In genomic region chr9:91366999-91367811, GRCm38 (mm10) we compare ENCODE assay signal across 14 mouse cellular contexts. TPM values are rescaled to one million over a fixed set of nuclear protein-coding genes. Genes with fewer than 3 reads are reported as not detected.
A peak's percentile ranks its signal among the peaks of the same experiment; 100 is the strongest.
DNase-seq lines count a peak whose midpoint lies in the region; ATAC-seq and TF ChIP-seq lines count a peak whose summit lies in the region.
"Had no signal": no experiment of that assay in that cellular context is flagged by ENCODE, and none has a peak within 500 bp of the region (broad histone marks: within the 10 kb centered on the region; RNA-seq: fewer than 3 reads in every experiment).

No protein-coding gene starts in this region.

- under 1% methylated on average over 30 of the region's 30 CpGs for WGBS in forebrain, embryonic 14.5 days
- WGBS in midbrain, embryonic 12.5 days = under 1% methylated on average over 30 of the region's 30 CpGs
- 2% methylated on average over 30 of the region's 30 CpGs for WGBS in heart, embryonic 12.5 days
- WGBS in liver, postnatal 0 days (ENCODE audit: insufficient replicate concordance) = 4% methylated on average over 30 of the region's 30 CpGs

- no peak for ATAC-seq in forebrain, embryonic 14.5 days
- no peak for ATAC-seq in midbrain, embryonic 12.5 days (ENCODE audit: low FRiP score, low read depth)
- ATAC-seq in heart, embryonic 12.5 days (ENCODE audit: insufficient number of reproducible peaks, low FRiP score) = no peak
- no peak for ATAC-seq in liver, postnatal 0 days

- H3K27ac ChIP-seq in forebrain, embryonic 14.5 days (ENCODE audit: low read depth, low read length) = peak overlapping the region; percentile 89
- peak overlapping the region; percentile 94 for H3K27ac ChIP-seq in midbrain, embryonic 12.5 days (replicated peaks)
- no peak overlapping the region for H3K27ac ChIP-seq in heart, embryonic 12.5 days (ENCODE audit: poor library complexity, severe bottlenecking)
- H3K27ac ChIP-seq in liver, postnatal 0 days (ENCODE audit: low read depth) = no peak overlapping the region

- H3K4me2 ChIP-seq in forebrain, embryonic 14.5 days (ENCODE audit: low read length) = peak overlapping the region; percentile 57
- peak overlapping the region; percentile 51 for H3K4me2 ChIP-seq in midbrain, embryonic 12.5 days (replicated peaks)
- H3K4me2 ChIP-seq in heart, embryonic 12.5 days = no peak overlapping the region
- no peak overlapping the region for H3K4me2 ChIP-seq in liver, postnatal 0 days (ENCODE audit: low read depth, low read length)
- H3K4me2 ChIP-seq: liver, embryonic 11.5 days had no signal

- H3K4me1 ChIP-seq in E14TG2a.4 (replicated peaks; ENCODE audit: low read depth, low read length) = peaks cover 34% of the 10 kb centered on the region
- H3K4me1 ChIP-seq in forebrain, embryonic 14.5 days (ENCODE audit: control insufficient read depth, insufficient read depth, low read length) = no peaks in the 10 kb centered on the region
- peaks cover 9% of the 10 kb centered on the region; the same call in 1 of the 2 replicates for H3K4me1 ChIP-seq in midbrain, embryonic 12.5 days
- H3K4me1 ChIP-seq in heart, embryonic 12.5 days (replicated peaks) = peaks cover 17% of the 10 kb centered on the region
- H3K4me1 ChIP-seq in liver, postnatal 0 days (ENCODE audit: insufficient read depth) = peaks cover 8% of the 10 kb centered on the region; the same call in 1 of the 2 replicates

- H3K36me3 ChIP-seq in E14TG2a.4 (ENCODE audit: insufficient read depth, low read length) = no peaks in the 10 kb centered on the region
- H3K36me3 ChIP-seq in forebrain, embryonic 14.5 days (ENCODE audit: control insufficient read depth, insufficient read depth, low read length) = no peaks in the 10 kb centered on the region
- no peaks in the 10 kb centered on the region for H3K36me3 ChIP-seq in midbrain, embryonic 12.5 days
- H3K36me3 ChIP-seq in heart, embryonic 12.5 days = no peaks in the 10 kb centered on the region
- H3K36me3 ChIP-seq in liver, postnatal 0 days (replicated peaks; ENCODE audit: insufficient read depth, low read length) = no peaks in the 10 kb centered on the region

- peaks cover 92% of the 10 kb centered on the region for H3K27me3 ChIP-seq in E14TG2a.4 (ENCODE audit: insufficient read depth, low read length)
- peaks cover 49% of the 10 kb centered on the region for H3K27me3 ChIP-seq in forebrain, embryonic 14.5 days (replicated peaks; ENCODE audit: control insufficient read depth, insufficient read depth, low read length)
- H3K27me3 ChIP-seq in midbrain, embryonic 12.5 days = peaks cover 83% of the 10 kb centered on the region
- H3K27me3 ChIP-seq in heart, embryonic 12.5 days (replicated peaks) = peaks cover 99% of the 10 kb centered on the region
- peaks cover 93% of the 10 kb centered on the region for H3K27me3 ChIP-seq in liver, postnatal 0 days (ENCODE audit: insufficient read depth, low read length)
- H3K27me3 ChIP-seq: CH12.LX had no signal

- no peak for TF ChIP-seq EP300 in liver, postnatal 0 days (IDR thresholded peaks at IDR 0.05; ENCODE audit: low read depth)

- no peak for TF ChIP-seq CTCF in E14TG2a.4 (conservative IDR thresholded peaks at IDR 0.05; ENCODE audit: low read length)
- TF ChIP-seq CTCF in liver, postnatal 0 days (IDR thresholded peaks at IDR 0.05; ENCODE audit: low read depth) = no peak

- 0 out of 2 replicates have a peak overlapping the region, but pooled peaks have one; percentile 7 for H3K4me3 ChIP-seq in E14TG2a.4 (replicated peaks; ENCODE audit: low read length)
- H3K4me3 ChIP-seq in forebrain, embryonic 14.5 days (ENCODE audit: low read depth, low read length) = peak overlapping the region; percentile 60
- H3K4me3 ChIP-seq in midbrain, embryonic 12.5 days = peak overlapping the region; percentile 79
- no peak overlapping the region for H3K4me3 ChIP-seq in heart, embryonic 12.5 days
- H3K4me3 ChIP-seq in liver, postnatal 0 days (ENCODE audit: low read depth, low read length) = no peak overlapping the region

- peak; percentile 72 for DNase-seq in cerebellum, adult 9-10 months
- no peak for DNase-seq in forebrain, embryonic 14.5 days (ENCODE audit: low spot score)
- no peak for DNase-seq in layer of hippocampus, adult 9-11 months
- no peak for DNase-seq in frontal cortex, postnatal 10 days (ENCODE audit: low spot score in 2 of 2)
- DNase-seq in liver, postnatal 0 days = no peak
- DNase-seq: gastrocnemius, postnatal 14 days; kidney, postnatal 4 days; spleen, adult 18-20 months; thymus, postnatal 25 days had no signal

- no peaks in the 10 kb centered on the region for H3K9me3 ChIP-seq in E14TG2a.4 (ENCODE audit: low read length)
- H3K9me3 ChIP-seq in forebrain, embryonic 14.5 days (replicated peaks; ENCODE audit: control insufficient read depth, low read length) = no peaks in the 10 kb centered on the region
- H3K9me3 ChIP-seq in midbrain, embryonic 12.5 days = no peaks in the 10 kb centered on the region
- 0 out of 2 replicates have a peak, but pooled peaks cover 2% of the 10 kb centered on the region for H3K9me3 ChIP-seq in heart, embryonic 12.5 days (replicated peaks)
- H3K9me3 ChIP-seq in liver, postnatal 0 days (ENCODE audit: low read length) = no peaks in the 10 kb centered on the region

- peak overlapping the region; percentile 67 for H3K9ac ChIP-seq in forebrain, embryonic 14.5 days (ENCODE audit: low read length)
- H3K9ac ChIP-seq in midbrain, embryonic 12.5 days (replicated peaks) = peak overlapping the region; percentile 57
- no peak overlapping the region for H3K9ac ChIP-seq in heart, embryonic 12.5 days
- H3K9ac ChIP-seq in liver, postnatal 0 days (replicated peaks) = no peak overlapping the region

RNA-seq across cellular contexts. Expression of gene Zic1, which starts 1.6 kb away (rescaled TPM):
- polyA plus RNA-seq in forebrain, embryonic 14.5 days (2014; fragmentation: Nextera tagmentation; extraction: Ambion mirVana) = 14.4 and 14.8 TPM in 2 replicates
- 11.9 and 17.2 TPM in 2 replicates for polyA plus RNA-seq in midbrain, embryonic 12.5 days (2016; fragmentation: Nextera tagmentation; extraction: Ambion mirVana)
- polyA plus RNA-seq in heart, embryonic 12.5 days (2016; fragmentation: Nextera tagmentation; extraction: Ambion mirVana) = 0.08 TPM in 1 of 2 replicates, not detected in the other
- polyA plus RNA-seq in liver, postnatal 0 days (2015; fragmentation: Nextera tagmentation; extraction: Ambion mirVana) = not detected in 2 replicates

RNA-seq across cellular contexts. Expression of gene Zic4, which starts 5.0 kb away (rescaled TPM):
- 45.1 and 56.3 TPM in 2 replicates for polyA plus RNA-seq in forebrain, embryonic 14.5 days (2014; fragmentation: Nextera tagmentation; extraction: Ambion mirVana)
- 44.6 and 76.9 TPM in 2 replicates for polyA plus RNA-seq in midbrain, embryonic 12.5 days (2016; fragmentation: Nextera tagmentation; extraction: Ambion mirVana)
- 0.27 TPM in 1 of 2 replicates, not detected in the other for polyA plus RNA-seq in heart, embryonic 12.5 days (2016; fragmentation: Nextera tagmentation; extraction: Ambion mirVana)
- not detected in 2 replicates for polyA plus RNA-seq in liver, postnatal 0 days (2015; fragmentation: Nextera tagmentation; extraction: Ambion mirVana)
- polyA plus RNA-seq: liver, embryonic 11.5 days had no signal

Comparison
In these comparisons a context has a peak if more than half of its experiments do, and no peak if none do; other contexts are left out.
1. H3K4me3 ChIP-seq: peak in E14TG2a.4 (single experiment), forebrain, embryonic 14.5 days (single experiment) and midbrain, embryonic 12.5 days (single experiment); none in heart, embryonic 12.5 days (single experiment) and liver, postnatal 0 days (single experiment).
2. H3K27ac ChIP-seq: peak in forebrain, embryonic 14.5 days (single experiment) and midbrain, embryonic 12.5 days (single experiment); none in heart, embryonic 12.5 days (single experiment) and liver, postnatal 0 days (single experiment).
3. H3K4me2 ChIP-seq: peak in forebrain, embryonic 14.5 days (single experiment) and midbrain, embryonic 12.5 days (single experiment); none in heart, embryonic 12.5 days (single experiment) and liver, postnatal 0 days (single experiment).
4. H3K9ac ChIP-seq: peak in forebrain, embryonic 14.5 days (single experiment) and midbrain, embryonic 12.5 days (single experiment); none in heart, embryonic 12.5 days (single experiment) and liver, postnatal 0 days (single experiment).
5. RNA of gene Zic1, which starts 1.6 kb away (polyA plus RNA-seq): 14.4 to 14.8 TPM in forebrain, embryonic 14.5 days and 11.9 to 17.2 TPM in midbrain, embryonic 12.5 days; 0.08 TPM in heart, embryonic 12.5 days and not detected in liver, postnatal 0 days; every median in the first group is over 10 times any median in the second.
6. RNA of gene Zic4, which starts 5.0 kb away (polyA plus RNA-seq): 45.1 to 56.3 TPM in forebrain, embryonic 14.5 days and 44.6 to 76.9 TPM in midbrain, embryonic 12.5 days; 0.27 TPM in heart, embryonic 12.5 days and not detected in liver, postnatal 0 days; every median in the first group is over 10 times any median in the second.